Mouse (Mus musculus): ENCODE results near the gene Gabrd.

GRCm38 (mm10) chr4:155396751-155397150 lies 1.2 kb downstream of the Gabrd start:
- TF ChIP-seq CTCF (IDR thresholded peaks at IDR 0.05), result no peak
- TF ChIP-seq EP300 (IDR thresholded peaks at IDR 0.05), result no peak
